Mouse (Mus musculus) neural tube, embryonic 13.5 days (tissue): ENCODE measurements around the gene Tmcc3. TPM values are rescaled to one million over a fixed set of nuclear protein-coding genes. Genes with fewer than 3 reads are reported as not detected.

Experiments used
- ATAC-seq: fragments of 200-750 bp; cut with Nextera tagmentation; 2 replicates; pipeline ENCODE4 v1.8.0; 2017; ENCODE audit warnings: low read depth, mild to moderate bottlenecking, moderate TSS enrichment, moderate library complexity
- H3K27ac ChIP-seq: fragments of 300-500 bp; sonication (generic); replicated peaks from 2 replicates; pipeline ENCODE4 v1.5.1; 2015; ENCODE audit warnings: moderate library complexity, mild to moderate bottlenecking, inconsistent platforms
- H3K27me3 ChIP-seq: fragments of 300-500 bp; sonication (generic); 2 replicates; pipeline ENCODE4 v1.6.1; 2015; ENCODE audit warnings: mild to moderate bottlenecking, inconsistent platforms
- H3K36me3 ChIP-seq: fragments of 300-500 bp; sonication (generic); 2 replicates; pipeline ENCODE4 v1.6.1; 2015; ENCODE audit warnings: mild to moderate bottlenecking, inconsistent platforms
- H3K4me1 ChIP-seq: fragments of 300-500 bp; sonication (generic); replicated peaks from 2 replicates; pipeline ENCODE4 v1.6.1; 2015; ENCODE audit warnings: inconsistent platforms
- H3K4me2 ChIP-seq: fragments of 300-500 bp; sonication (generic); 2 replicates; pipeline ENCODE4 v1.6.1; 2015; ENCODE audit warnings: inconsistent platforms, mild to moderate bottlenecking, moderate library complexity
- H3K4me3 ChIP-seq: fragments of 300-500 bp; sonication (generic); 2 replicates; pipeline ENCODE4 v1.5.1; 2015; ENCODE audit warnings: mild to moderate bottlenecking, inconsistent platforms
- H3K9ac ChIP-seq: fragments of 300-500 bp; sonication (generic); 2 replicates; pipeline ENCODE4 v1.6.1; 2015; ENCODE audit warnings: moderate library complexity, mild to moderate bottlenecking, inconsistent platforms
- H3K9me3 ChIP-seq: fragments of 300-500 bp; sonication (generic); 2 replicates; pipeline ENCODE4 v1.6.1; 2016; ENCODE audit warnings: inconsistent platforms
- WGBS: fragments of 180-500 bp; shearing (Covaris S2); methylation state at CpG from one replicate; pipeline ENCODE4 v1.1.7; 2015; 5-methylcytosine and 5-hydroxymethylcytosine counted together
- polyA plus RNA-seq: library from polyadenylated mRNA; unstranded; fragments of >200 nt; fragmentation: Nextera tagmentation; extraction: Ambion mirVana; gene quantifications from 2 replicates; pipeline ENCODE4 v1.2.1, GENCODE M21; 2015

Gene Tmcc3
- polyA plus RNA-seq, 1 experiment from 2014 or later: 12.0 TPM

GRCm38 (mm10) chr10:94491006-94491405 is 179.3 kb downstream of the Tmcc3 start:
- Histone ChIP-seq H3K9me3 (no peaks in the 10 kb centered on the region), H3K4me2 (no peak overlapping the region), H3K27me3 (no peaks in the 10 kb centered on the region), H3K36me3 (no peaks in the 10 kb centered on the region), H3K4me3 (no peak overlapping the region), H3K9ac (no peak overlapping the region), H3K4me1 (peaks cover 15% of the 10 kb centered on the region), H3K27ac (no peak overlapping the region)
- WGBS: 86% methylated on average over 3 of the region's 3 CpGs
- ATAC-seq: no peak

GRCm38 (mm10) chr10:94494403-94494846 is 182.7 kb downstream of the Tmcc3 start:
- ATAC-seq: peak; percentile 73
- no peaks in the 10 kb centered on the region for H3K9me3 ChIP-seq
- 29% methylated on average over 8 of the region's 8 CpGs for WGBS
- peak overlapping the region; percentile 50; the same call in 1 of the 2 replicates for H3K9ac ChIP-seq
- H3K4me2 ChIP-seq: peak overlapping the region; percentile 36
- H3K4me3 ChIP-seq: no peak overlapping the region
- peaks cover 30% of the 10 kb centered on the region for H3K4me1 ChIP-seq
- H3K27ac ChIP-seq: peak overlapping the region; percentile 84
- H3K36me3 ChIP-seq: no peaks in the 10 kb centered on the region
- H3K27me3 ChIP-seq: no peaks in the 10 kb centered on the region

DNA sequence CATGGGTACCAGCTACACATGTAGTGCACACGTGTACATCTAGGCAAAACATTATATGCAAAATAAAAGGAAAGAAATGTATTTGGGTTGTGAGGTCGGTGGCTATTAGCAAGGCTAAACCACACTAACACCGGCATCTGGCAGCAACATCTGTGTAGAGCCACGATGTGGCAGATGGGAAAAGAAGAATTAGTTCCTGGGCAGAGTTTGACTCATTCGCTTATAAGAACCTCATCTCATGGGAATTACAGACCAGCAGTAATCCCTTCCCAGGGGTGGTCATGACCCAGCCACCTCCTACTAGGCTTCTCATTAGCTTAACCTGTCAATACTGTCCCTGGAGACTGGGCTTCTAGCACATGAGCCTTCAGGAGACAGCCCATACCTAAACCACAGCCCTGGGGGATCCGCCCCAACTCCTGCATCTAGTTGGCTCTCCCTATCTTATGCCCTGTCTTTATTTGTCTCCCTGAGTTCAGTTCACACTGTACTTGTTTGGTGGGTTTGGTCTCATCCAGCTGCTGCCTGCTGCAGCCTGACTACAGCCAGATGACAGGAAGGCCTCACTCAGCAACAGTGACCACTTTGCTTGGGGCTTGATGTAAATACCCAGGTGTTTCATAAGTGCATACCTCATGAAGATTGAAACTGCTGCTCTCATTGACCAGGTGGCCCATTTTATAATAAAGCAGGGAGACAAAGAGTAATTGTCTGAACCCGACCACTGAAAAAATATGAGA is 183.9 kb downstream of the Tmcc3 start:
- WGBS: 82% methylated on average over 7 of the region's 7 CpGs
- Histone ChIP-seq H3K27ac (peak overlapping the region; percentile 84), H3K9ac (no peak overlapping the region), H3K27me3 (no peaks in the 10 kb centered on the region), H3K4me2 (no peak overlapping the region), H3K4me3 (no peak overlapping the region), H3K4me1 (peaks cover 43% of the 10 kb centered on the region), H3K36me3 (no peaks in the 10 kb centered on the region), H3K9me3 (no peaks in the 10 kb centered on the region)
- ATAC-seq: no peak

DNA sequence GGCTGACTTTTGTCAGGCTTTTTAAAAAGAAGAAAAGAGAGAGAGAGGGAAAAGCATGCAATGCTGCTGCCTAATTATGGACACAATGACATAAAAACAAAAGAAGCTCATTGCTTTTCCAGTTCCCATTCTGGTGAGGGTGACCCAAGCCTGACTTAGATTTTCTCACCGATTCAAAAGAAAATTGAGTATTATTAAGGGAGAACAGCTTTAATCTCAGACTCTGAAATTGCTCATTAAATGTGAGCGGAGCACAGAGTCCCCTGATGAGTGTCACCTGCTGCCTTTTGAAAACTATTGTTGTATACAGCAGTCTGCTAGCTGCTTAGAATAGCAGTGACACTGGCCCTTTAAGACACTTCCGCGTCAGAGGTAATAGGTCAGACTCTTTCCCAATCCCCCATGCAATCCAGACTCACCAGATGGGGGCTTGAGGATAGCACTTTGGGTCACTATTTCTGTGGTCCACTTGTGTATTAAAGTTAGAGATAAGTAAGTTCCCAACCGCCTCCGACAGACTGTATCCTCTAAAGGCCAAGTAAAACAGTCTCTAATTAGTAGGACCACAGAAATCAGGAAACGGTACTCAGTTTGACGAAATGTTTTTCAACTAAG is 185.2 kb downstream of the Tmcc3 start:
- ATAC-seq: no peak
- Histone ChIP-seq H3K27me3 (no peaks in the 10 kb centered on the region), H3K9ac (no peak overlapping the region), H3K4me2 (no peak overlapping the region), H3K4me3 (no peak overlapping the region), H3K36me3 (no peaks in the 10 kb centered on the region), H3K9me3 (no peaks in the 10 kb centered on the region), H3K4me1 (peaks cover 48% of the 10 kb centered on the region), H3K27ac (no peak overlapping the region)
- 65% methylated on average over 8 of the region's 8 CpGs for WGBS

- ATAC-seq: peak; percentile 72
- H3K4me1 ChIP-seq: peaks cover 36% of the 10 kb centered on the region
- WGBS: 26% methylated on average over 16 of the region's 16 CpGs
- no peak overlapping the region for H3K4me3 ChIP-seq
- H3K4me2 ChIP-seq: no peak overlapping the region
- H3K27ac ChIP-seq: peak overlapping the region; percentile 77
- no peaks in the 10 kb centered on the region for H3K27me3 ChIP-seq
- 0 out of 2 replicates have a peak overlapping the region, but pooled peaks have one; percentile 8 for H3K9ac ChIP-seq
- H3K36me3 ChIP-seq: no peaks in the 10 kb centered on the region
- H3K9me3 ChIP-seq: no peaks in the 10 kb centered on the region
Observed at GRCm38 (mm10) chr10:94500210-94500876, 188.6 kb downstream of the Tmcc3 start.

GRCm38 (mm10) chr10:94500877-94501273 is 189.1 kb downstream of the Tmcc3 start:
- Histone ChIP-seq H3K9me3 (no peaks in the 10 kb centered on the region), H3K4me2 (no peak overlapping the region), H3K36me3 (no peaks in the 10 kb centered on the region), H3K4me1 (peaks cover 36% of the 10 kb centered on the region), H3K9ac (no peak overlapping the region), H3K27ac (peak overlapping the region; percentile 77), H3K4me3 (no peak overlapping the region), H3K27me3 (no peaks in the 10 kb centered on the region)
- ATAC-seq: no peak
- 63% methylated on average over 7 of the region's 7 CpGs for WGBS

GRCm38 (mm10) chr10:94501796-94502195 is 190.0 kb downstream of the Tmcc3 start:
- ATAC-seq: no peak
- Histone ChIP-seq H3K4me1 (peaks cover 34% of the 10 kb centered on the region), H3K9ac (no peak overlapping the region), H3K4me3 (no peak overlapping the region), H3K4me2 (no peak overlapping the region), H3K36me3 (no peaks in the 10 kb centered on the region), H3K27ac (no peak overlapping the region), H3K27me3 (no peaks in the 10 kb centered on the region), H3K9me3 (no peaks in the 10 kb centered on the region)
- 81% methylated on average over 10 of the region's 10 CpGs for WGBS

DNA sequence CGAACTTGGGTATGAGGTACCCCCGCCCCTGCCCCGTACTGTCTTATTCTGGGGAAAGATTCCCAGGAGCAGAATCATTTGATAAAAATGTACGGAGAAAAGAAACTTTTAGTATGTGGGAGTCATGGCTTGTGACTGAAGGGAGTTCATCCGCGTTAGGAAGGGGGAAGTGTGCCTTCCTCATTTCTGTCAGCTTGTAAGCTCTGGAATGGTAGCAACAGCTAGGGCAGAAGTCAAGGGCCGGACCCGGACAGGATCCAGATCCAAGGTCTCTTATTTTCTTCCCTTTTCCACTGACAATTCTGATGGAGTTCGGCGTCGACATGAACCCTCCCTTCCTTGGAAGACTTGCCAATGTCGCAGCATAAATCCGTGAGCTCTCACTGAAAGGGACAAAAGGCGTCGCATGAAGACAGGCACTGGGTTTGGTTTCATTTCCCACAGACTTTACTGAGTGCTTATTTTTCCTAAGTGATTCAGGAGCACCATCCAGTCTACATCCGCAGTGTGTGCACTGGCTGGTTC is 193.6 kb downstream of the Tmcc3 start:
- no peak overlapping the region for H3K4me2 ChIP-seq
- H3K27ac ChIP-seq: no peak overlapping the region
- no peaks in the 10 kb centered on the region for H3K9me3 ChIP-seq
- ATAC-seq: no peak
- no peak overlapping the region for H3K9ac ChIP-seq
- 78% methylated on average over 16 of the region's 16 CpGs for WGBS
- no peak overlapping the region for H3K4me3 ChIP-seq
- H3K27me3 ChIP-seq: no peaks in the 10 kb centered on the region
- no peaks in the 10 kb centered on the region for H3K36me3 ChIP-seq
- peaks cover 12% of the 10 kb centered on the region for H3K4me1 ChIP-seq

DNA sequence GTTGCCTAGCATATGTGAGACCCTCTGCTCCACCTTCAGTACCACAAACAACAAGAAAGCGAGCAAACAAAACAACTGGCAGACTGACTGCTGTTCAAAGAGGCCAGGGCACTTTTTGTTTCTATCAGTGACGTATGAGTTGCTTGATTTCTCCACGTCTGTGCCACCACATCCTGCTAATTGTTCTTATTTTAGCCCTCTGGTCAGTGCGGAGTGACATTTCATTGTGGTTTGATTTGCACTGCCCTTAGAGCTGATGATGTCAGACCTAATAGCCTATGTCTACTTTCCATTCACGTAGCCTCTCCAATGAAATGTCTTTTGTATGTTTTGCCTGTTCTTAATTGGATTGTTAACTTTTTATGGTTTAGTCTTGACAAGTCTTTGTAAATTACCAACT is 197.1 kb downstream of the Tmcc3 start:
- Histone ChIP-seq H3K4me1 (peaks cover 2% of the 10 kb centered on the region; the same call in 1 of the 2 replicates), H3K4me2 (no peak overlapping the region), H3K27me3 (peaks cover 3% of the 10 kb centered on the region; the same call in 1 of the 2 replicates), H3K27ac (no peak overlapping the region), H3K4me3 (no peak overlapping the region), H3K36me3 (no peaks in the 10 kb centered on the region), H3K9me3 (no peaks in the 10 kb centered on the region), H3K9ac (no peak overlapping the region)
- 66% methylated on average over 5 of the region's 5 CpGs for WGBS
- no peak for ATAC-seq

- Histone ChIP-seq H3K4me2 (no peak overlapping the region), H3K27me3 (peaks cover 20% of the 10 kb centered on the region), H3K4me3 (no peak overlapping the region), H3K27ac (no peak overlapping the region), H3K36me3 (no peaks in the 10 kb centered on the region), H3K4me1 (peaks cover 33% of the 10 kb centered on the region), H3K9me3 (no peaks in the 10 kb centered on the region), H3K9ac (no peak overlapping the region)
- no peak for ATAC-seq
- 81% methylated on average over 1 of the region's 1 CpGs for WGBS
Observed at GRCm38 (mm10) chr10:94512771-94513170, 201.0 kb downstream of the Tmcc3 start.

- WGBS: 2% methylated on average over 12 of the region's 12 CpGs
- H3K27ac ChIP-seq: no peak overlapping the region
- peak overlapping the region; percentile 87 for H3K9ac ChIP-seq
- no peaks in the 10 kb centered on the region for H3K9me3 ChIP-seq
- no peaks in the 10 kb centered on the region for H3K36me3 ChIP-seq
- no peak for ATAC-seq
- peak overlapping the region; percentile 91 for H3K4me2 ChIP-seq
- peak overlapping the region; percentile 69 for H3K4me3 ChIP-seq
- H3K4me1 ChIP-seq: peaks cover 33% of the 10 kb centered on the region
- H3K27me3 ChIP-seq: peaks cover 20% of the 10 kb centered on the region
Observed at GRCm38 (mm10) chr10:94514091-94514505, 202.3 kb downstream of the Tmcc3 start.
